Mouse (Mus musculus): ENCODE results near the gene Gm20532. TPM values are rescaled to one million over a fixed set of nuclear protein-coding genes. Genes with fewer than 3 reads are reported as not detected.

Gene Gm20532
- polyA plus RNA-seq, 1 experiment, result not detected

DNA sequence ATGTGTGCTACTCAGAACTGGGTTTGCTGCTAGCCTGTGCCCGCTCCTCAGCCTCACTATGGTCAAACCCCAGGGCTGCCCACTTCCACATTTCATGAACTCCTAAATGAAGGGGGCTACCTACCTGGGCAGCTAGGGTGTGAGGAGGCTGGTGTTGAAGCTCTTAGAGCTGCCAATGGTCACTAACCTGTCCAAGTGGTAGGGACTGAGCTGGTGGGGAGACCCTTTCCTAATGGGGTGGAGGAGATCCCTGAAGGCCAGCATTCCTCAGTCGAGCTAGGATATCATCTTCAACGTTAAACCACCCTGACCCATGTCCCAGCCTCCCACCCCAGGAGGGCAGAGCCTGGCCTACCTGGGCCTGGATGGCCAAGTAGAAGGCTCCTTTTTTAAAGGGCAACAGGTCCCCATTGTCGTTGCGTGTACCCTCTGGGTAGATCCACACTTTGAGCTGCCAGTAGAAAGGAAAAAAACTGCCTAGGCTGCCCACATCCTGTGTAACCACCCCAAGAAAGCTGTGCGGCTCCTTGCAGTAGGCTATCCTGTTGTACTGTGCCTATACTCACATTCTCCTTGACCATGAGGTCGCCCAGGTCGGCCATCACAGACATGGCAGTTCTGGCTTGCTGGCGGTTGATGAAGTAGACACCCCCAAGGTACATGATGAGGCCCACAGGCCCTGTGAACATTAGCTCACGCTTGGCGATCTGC lies 9.4 kb downstream of the Gm20532 start:
- no peak for DNase-seq (ENCODE audit: low read depth)

DNA sequence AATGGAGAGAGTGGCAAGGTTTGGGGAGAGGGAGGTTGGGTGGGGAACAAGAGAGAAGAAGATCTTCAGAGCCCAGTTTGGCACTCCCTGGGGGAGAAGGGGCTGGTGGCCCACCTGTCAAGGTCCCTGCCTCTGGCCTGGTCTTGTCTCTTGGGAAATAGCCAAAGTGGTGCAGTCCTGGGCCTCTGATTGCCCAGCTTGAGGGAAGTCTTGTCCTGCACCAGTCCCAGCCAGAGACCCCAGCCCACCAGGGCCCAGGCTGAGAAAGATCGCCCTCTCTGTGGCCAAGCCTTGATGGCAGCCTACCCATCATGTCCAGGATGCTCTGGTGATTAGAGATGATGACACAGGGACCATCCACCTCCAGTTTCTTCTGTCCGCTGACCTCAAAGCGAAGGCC lies 10.5 kb downstream of the Gm20532 start:
- DNase-seq (ENCODE audit: low read depth), result no peak

- no peak for DNase-seq (ENCODE audit: low read depth)
These were observed 11.4 kb downstream of the Gm20532 start for GRCm38 (mm10) chr2:26597810-26598209.

DNA sequence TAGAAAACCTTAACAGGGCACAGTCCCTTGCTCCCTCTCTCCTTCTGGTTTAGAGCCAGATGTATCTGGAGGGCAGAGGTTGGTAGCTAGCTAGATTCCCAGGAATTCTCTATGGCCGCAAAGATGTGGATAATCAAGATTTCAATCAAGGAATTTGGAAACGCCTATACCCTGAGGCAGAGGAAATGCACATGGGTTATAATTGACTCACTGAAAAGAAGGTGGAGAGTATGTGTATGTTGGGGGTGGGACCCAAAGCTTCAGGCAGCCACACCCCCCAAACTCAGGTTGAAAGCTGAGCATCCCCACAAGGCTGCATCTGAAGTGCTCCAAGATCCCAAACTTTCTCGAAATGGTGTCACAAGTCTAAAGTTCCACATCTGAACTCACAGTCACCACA lies 12.0 kb downstream of the Gm20532 start:
- DNase-seq (ENCODE audit: low read depth), result no peak

DNA sequence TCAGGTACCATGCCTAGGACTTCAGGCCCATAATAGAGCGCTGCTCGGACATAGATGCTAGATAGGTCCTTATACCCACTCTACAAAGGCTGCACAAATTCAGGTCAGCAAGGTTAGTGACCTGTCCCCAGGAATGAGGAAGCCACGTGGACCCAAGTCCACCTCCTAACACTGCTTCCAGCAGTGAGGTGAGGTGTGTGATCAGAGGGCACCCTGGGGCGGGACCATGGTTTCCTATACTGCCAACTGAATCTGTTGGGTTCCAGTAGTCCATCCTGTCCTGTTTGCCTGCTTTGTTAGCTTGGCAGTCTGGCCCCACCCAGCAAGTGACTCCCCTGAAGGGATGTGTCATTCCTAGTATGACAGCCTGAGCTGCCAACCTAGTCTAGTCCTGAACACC lies 13.5 kb downstream of the Gm20532 start:
- DNase-seq (ENCODE audit: low read depth), result no peak

DNA sequence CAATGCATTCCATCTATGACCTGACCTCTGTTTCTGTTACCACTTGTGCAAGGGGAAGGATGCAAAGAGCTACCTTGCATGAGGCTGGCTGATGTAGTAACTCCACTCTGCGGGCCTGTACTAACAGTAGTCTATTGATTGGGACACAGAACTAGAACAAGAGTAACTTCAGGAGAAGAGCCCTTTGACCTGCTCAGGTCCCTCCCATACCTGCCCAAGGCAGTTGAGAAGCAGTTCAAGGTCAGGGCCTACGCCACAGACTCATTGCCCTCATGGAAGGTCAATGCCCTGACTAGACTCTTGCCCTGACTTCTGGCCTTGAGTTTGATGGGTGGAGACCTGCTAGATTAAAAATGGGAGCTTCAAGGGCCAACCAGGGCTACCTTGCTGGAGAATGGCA lies 14.2 kb downstream of the Gm20532 start:
- DNase-seq (ENCODE audit: low read depth), result no peak

GRCm38 (mm10) chr2:26601595-26601994 lies 15.2 kb downstream of the Gm20532 start:
- DNase-seq (ENCODE audit: low read depth), result no peak

DNA sequence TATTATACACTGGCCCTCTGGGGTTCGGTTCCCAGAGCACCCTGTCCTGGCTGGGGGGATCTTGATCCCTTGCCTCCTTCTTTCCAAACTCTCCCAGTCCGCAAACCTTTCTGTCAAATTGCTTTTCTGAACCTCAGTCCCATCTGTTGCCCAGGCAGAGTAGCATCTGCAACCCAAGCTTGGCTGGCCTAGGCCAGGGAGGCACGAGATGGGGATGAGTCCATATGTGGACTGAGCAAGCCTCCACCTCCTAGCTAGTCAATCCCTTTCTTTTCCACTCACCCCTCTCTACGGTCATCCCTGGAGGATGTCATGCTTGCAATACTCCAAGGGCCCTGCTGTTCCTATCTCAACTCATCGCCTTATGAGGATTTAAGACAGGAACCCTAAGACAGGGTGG lies 16.2 kb downstream of the Gm20532 start:
- no peak for DNase-seq (ENCODE audit: low read depth)

DNA sequence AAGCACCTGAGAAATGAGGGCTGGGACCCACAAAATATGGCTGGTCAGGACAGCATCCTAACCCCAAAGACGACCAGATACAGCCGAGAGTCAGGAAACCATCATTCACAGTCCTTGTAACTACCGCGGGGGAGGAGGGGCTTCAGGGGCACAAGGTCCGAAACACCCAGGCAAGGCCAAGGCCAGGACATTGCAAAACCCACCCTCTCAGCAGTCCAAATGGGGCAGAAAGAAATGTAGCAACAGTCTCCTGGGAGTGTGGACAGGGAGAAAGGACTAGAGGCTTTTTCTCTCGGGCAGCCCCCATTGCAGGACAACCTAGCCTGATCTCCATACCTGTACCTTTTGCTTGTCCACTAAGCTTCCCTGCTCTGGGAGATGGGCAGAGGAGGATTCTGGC lies 16.7 kb downstream of the Gm20532 start:
- no peak for DNase-seq (ENCODE audit: low read depth)

DNA sequence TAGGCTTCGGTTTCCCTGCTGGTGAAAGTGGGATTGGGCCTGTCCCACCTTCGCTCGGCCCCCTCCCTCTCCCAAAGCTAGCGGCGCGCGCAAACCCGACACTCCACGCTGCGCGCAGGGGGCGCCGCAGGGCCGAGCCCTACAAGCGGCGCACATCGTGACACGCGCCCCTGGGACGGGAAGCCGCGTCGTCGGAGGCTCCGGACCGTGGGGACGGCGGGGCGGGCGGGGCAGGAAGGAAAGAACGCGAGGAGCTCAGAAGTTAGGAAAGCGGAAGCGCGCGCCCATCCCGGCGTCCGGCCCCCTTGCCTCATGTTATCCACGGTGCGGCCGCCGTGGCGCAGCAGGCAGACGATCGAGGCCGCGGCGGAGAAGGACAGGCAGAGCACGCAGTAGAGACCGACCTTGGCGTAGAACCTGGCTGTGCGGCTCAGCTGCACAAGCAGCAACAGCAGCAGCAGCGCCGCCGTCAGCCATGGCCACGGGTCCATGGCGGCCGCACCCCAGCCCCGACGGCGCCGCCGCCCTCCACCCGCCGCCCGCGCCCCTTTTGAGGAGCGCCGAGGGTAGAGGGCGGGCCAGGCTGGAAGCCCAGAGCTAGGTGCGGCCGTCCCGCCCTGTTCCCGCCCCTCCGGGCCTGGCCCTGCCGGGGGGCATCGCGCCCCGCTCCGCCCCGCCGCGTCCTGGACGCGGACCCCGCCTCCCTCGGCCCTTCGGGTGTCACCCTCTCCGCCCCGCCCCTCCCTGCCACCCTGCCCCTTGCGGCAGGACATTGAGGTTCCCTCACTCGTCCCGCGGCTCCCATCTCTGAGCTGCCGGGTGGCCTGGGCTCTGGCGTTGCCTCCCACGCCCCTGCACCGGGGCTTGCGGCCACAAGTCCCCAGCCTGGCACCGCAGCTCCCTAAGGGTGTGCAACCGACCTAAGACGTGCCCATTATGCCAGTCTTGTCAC lies 17.6 kb downstream of the Gm20532 start, which contains the start of gene Agpat2:
Gene Agpat2 (minus strand): TSS at position 698 of the 952 bp plus-strand sequence.
- DNase-seq (ENCODE audit: low read depth), result no peak

DNA sequence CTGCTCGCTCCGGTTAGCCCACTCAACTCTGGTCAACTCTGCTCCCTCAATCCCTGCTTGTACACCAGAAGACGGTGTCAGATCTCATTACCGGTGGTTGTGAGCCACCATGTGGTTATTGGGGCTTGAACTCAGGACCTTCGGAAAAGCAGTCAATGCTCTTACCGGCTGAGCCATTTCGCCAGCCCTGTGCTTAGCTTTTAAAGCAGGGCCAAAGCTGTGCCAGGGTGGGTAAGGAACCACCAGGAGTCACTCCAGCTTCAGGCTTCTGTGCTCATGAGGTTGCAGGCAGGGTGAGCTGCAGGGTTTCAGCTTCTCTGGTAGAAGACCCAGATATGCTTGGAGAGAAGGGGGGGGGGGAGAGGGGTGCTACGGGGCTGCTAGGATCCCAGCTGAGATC lies 18.9 kb downstream of the Gm20532 start:
- DNase-seq (ENCODE audit: low read depth), result no peak

DNA sequence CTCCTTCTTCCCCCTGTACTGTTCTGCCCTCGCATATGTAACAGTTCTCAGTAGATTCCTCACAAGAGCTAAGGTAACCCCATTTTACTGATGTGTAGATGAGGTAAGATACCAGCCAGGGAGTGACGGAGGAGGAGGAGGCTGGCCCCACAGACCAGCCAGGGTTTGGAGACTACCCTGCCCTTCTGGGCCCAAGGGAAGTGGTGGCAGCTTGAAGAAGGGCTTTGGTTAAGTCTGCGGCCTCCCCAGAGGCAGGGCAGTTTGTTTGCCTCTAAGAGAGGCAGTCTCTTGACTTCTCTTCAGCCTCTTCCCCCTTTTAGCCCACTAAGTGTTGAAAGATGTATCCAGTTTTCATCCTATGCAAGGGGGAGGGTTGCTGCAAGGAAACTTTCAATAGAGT lies 20.1 kb downstream of the Gm20532 start:
- DNase-seq (ENCODE audit: low read depth), result no peak

- no peak for DNase-seq (ENCODE audit: low read depth)
These were observed 20.8 kb downstream of the Gm20532 start for GRCm38 (mm10) chr2:26607056-26607910.

- DNase-seq (ENCODE audit: low read depth), result no peak
These were observed 22.3 kb downstream of the Gm20532 start for GRCm38 (mm10) chr2:26608781-26609180.

GRCm38 (mm10) chr2:26609261-26609661 lies 22.8 kb downstream of the Gm20532 start:
- no peak for DNase-seq (ENCODE audit: low read depth)

GRCm38 (mm10) chr2:26610526-26610925 lies 24.1 kb downstream of the Gm20532 start:
- no peak for DNase-seq (ENCODE audit: low read depth)

DNA sequence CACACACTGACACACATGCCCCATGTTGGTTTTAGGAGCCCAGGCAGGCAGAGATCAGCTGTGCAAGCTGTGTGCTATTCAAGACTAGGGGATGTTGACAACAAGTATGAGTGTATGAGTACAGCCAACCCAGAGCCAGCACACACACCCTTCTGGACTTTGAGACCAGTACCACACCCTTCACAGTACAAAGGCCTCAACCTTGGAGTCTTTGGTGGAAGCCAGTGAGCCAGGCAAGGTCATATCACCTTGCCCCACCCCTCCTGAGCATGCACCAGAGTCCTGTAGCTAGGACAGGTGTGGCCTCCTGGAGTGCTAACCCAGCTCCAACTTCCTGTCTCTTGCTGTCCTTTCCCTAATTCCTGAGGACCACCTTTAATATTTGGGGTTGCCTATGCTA lies 24.6 kb downstream of the Gm20532 start:
- DNase-seq (ENCODE audit: low read depth), result no peak

DNA sequence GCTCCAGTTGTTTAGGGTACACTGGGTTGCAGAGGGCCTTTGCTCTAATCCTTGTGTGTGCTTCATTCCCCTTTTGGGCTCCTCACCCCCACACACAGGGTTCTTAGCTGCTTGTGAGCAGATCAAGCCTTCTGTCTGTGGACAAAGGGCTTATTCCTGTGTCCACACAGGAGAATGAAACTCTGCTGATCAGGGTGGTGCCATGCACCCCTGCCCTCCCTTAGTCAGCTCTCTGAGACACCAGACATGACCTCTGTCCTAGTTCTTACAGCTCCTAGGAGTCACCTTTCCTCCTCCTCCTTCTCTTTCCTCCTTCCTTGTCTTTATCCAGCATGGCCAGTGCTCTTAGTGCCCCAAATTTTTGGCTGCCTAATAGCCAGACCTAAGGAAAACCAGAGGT lies 25.5 kb downstream of the Gm20532 start:
- no peak for DNase-seq (ENCODE audit: low read depth)

DNA sequence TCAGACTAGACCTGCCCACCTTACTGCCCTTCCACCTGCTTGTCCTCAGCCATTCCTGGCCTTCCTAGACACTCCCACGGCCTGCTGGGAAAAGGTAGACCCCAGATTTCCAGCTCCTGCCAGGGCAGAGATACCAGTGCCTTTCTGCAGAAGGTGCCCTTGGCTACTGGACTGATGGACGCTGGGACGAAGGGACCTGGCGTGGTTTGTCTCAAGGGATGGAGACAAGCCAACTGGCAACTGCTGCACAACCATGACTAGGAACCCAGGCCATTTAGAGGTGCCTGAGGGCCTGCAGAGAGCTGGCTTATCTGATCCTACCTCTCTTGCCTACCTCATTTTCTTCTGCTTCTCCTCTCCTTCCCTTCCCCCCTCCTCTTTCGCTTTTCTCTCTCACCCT lies 28.5 kb downstream of the Gm20532 start:
- no peak for DNase-seq (ENCODE audit: low read depth)

GRCm38 (mm10) chr2:26615459-26616124 lies 29.2 kb downstream of the Gm20532 start:
- no peak for DNase-seq (ENCODE audit: low read depth)

DNA sequence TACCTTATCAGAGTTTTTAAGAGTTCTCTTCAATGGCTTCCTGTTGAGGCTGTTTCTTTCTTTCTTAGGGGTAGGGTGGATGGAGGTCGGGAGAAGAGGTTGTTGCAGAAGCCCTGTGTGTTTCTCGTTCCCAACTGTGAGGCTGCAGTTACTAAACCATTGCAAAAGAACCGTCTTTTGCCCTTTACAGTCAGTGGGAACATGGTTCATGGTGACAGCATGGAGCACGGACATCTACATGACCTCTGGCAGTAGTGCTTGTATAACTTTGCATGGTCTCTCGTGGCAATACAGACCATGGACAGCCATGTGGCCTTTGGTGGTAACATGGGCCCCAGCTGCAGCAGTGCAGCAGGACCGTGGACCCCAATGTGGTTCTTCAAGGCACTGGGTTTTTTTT lies 30.9 kb downstream of the Gm20532 start:
- DNase-seq (ENCODE audit: low read depth), result no peak
